Mouse (Mus musculus): ENCODE measurements around the gene Olfr701. TPM values are rescaled to one million over a fixed set of nuclear protein-coding genes. Genes with fewer than 3 reads are reported as not detected.

Gene Olfr701
- polyA plus RNA-seq, 1 experiment from 2014 or later = not detected

- no peaks in the 10 kb centered on the region for H3K9me3 ChIP-seq (ENCODE audit: control insufficient read depth, low read length)
- no peak for ATAC-seq (ENCODE audit: insufficient number of reproducible peaks, insufficient read depth, low FRiP score, low read depth)
- H3K4me2 ChIP-seq (ENCODE audit: low read length) = no peak within 1 kb of the TSS
- no peaks in the 10 kb centered on the region for H3K27me3 ChIP-seq (ENCODE audit: control insufficient read depth, insufficient read depth, low read length)
- H3K4me1 ChIP-seq (ENCODE audit: control insufficient read depth in 2 of 2, insufficient read depth in 2 of 2, low read length in 2 of 2) = no peaks in the 10 kb centered on the region
- no peaks in the 10 kb centered on the region for H3K36me3 ChIP-seq (ENCODE audit: control insufficient read depth, insufficient read depth, low read length)
- no peak within 1 kb of the TSS for H3K4me3 ChIP-seq (ENCODE audit: control insufficient read depth in 1 of 2, insufficient read depth in 1 of 2, low read depth in 1 of 2, low read length in 2 of 2)
- H3K27ac ChIP-seq (replicated peaks in 1 of 2; ENCODE audit: control insufficient read depth in 1 of 2, insufficient read depth in 1 of 2, low read depth in 2 of 2, low read length in 2 of 2) = no peak within 1 kb of the TSS
- no peak within 1 kb of the TSS for H3K9ac ChIP-seq (ENCODE audit: low read length)
Observed at GRCm38 (mm10) chr7:106862885-106863284, 49.0 kb downstream of the Olfr701 start, which contains the start of gene Olfr704. Gene Olfr704, plus strand, starts transcription at chr7:106863185.

Other genes starting within 250 kb of the Olfr701 start
- not detected in 2 replicates for gene Olfr693, start 133.5 kb upstream of the Olfr701 start, polyA plus RNA-seq (2014; fragmentation: Nextera tagmentation; extraction: Ambion mirVana)
- not detected in 2 replicates for gene Olfr694, start 122.3 kb upstream of the Olfr701 start, polyA plus RNA-seq (2014; fragmentation: Nextera tagmentation; extraction: Ambion mirVana)
- not detected in 2 replicates for gene Olfr695, start 97.7 kb upstream of the Olfr701 start, polyA plus RNA-seq (2014; fragmentation: Nextera tagmentation; extraction: Ambion mirVana)
- not detected in 2 replicates for gene Olfr697, start 71.7 kb upstream of the Olfr701 start, polyA plus RNA-seq (2014; fragmentation: Nextera tagmentation; extraction: Ambion mirVana)
- gene Olfr698, start 58.7 kb upstream of the Olfr701 start, polyA plus RNA-seq (2014; fragmentation: Nextera tagmentation; extraction: Ambion mirVana) = not detected in 2 replicates
- gene Olfr699, start 20.9 kb upstream of the Olfr701 start, polyA plus RNA-seq (2014; fragmentation: Nextera tagmentation; extraction: Ambion mirVana) = not detected in 2 replicates
- not detected in 2 replicates for gene Olfr700, start 5.3 kb upstream of the Olfr701 start, polyA plus RNA-seq (2014; fragmentation: Nextera tagmentation; extraction: Ambion mirVana)
- not detected in 2 replicates for gene Olfr702, start 19.8 kb downstream of the Olfr701 start, polyA plus RNA-seq (2014; fragmentation: Nextera tagmentation; extraction: Ambion mirVana)
- gene Olfr703, start 29.2 kb downstream of the Olfr701 start, polyA plus RNA-seq (2014; fragmentation: Nextera tagmentation; extraction: Ambion mirVana) = not detected in 2 replicates
- not detected in 2 replicates for gene Olfr704, start 49.1 kb downstream of the Olfr701 start, polyA plus RNA-seq (2014; fragmentation: Nextera tagmentation; extraction: Ambion mirVana)
- not detected in 2 replicates for gene Olfr705, start 62.8 kb downstream of the Olfr701 start, polyA plus RNA-seq (2014; fragmentation: Nextera tagmentation; extraction: Ambion mirVana)
- gene Olfr706, start 74.0 kb downstream of the Olfr701 start, polyA plus RNA-seq (2014; fragmentation: Nextera tagmentation; extraction: Ambion mirVana) = not detected in 2 replicates
- gene Olfr707, start 87.1 kb downstream of the Olfr701 start, polyA plus RNA-seq (2014; fragmentation: Nextera tagmentation; extraction: Ambion mirVana) = not detected in 2 replicates
- gene Olfr1532-ps1, start 93.9 kb downstream of the Olfr701 start, polyA plus RNA-seq (2014; fragmentation: Nextera tagmentation; extraction: Ambion mirVana) = not detected in 2 replicates
- not detected in 2 replicates for gene Olfr709-ps1, start 118.1 kb downstream of the Olfr701 start, polyA plus RNA-seq (2014; fragmentation: Nextera tagmentation; extraction: Ambion mirVana)
- not detected in 2 replicates for gene Olfr710, start 134.2 kb downstream of the Olfr701 start, polyA plus RNA-seq (2014; fragmentation: Nextera tagmentation; extraction: Ambion mirVana)
- not detected in 2 replicates for gene Olfr6, start 149.8 kb downstream of the Olfr701 start, polyA plus RNA-seq (2014; fragmentation: Nextera tagmentation; extraction: Ambion mirVana)
- not detected in 2 replicates for gene Olfr711, start 161.3 kb downstream of the Olfr701 start, polyA plus RNA-seq (2014; fragmentation: Nextera tagmentation; extraction: Ambion mirVana)
- gene Olfr2, start 191.9 kb downstream of the Olfr701 start, polyA plus RNA-seq (2014; fragmentation: Nextera tagmentation; extraction: Ambion mirVana) = not detected in 2 replicates
- not detected in 2 replicates for gene Olfr713, start 217.0 kb downstream of the Olfr701 start, polyA plus RNA-seq (2014; fragmentation: Nextera tagmentation; extraction: Ambion mirVana)